Mouse (Mus musculus): ENCODE measurements around the gene Cadps.

Cadps gene

DNA sequence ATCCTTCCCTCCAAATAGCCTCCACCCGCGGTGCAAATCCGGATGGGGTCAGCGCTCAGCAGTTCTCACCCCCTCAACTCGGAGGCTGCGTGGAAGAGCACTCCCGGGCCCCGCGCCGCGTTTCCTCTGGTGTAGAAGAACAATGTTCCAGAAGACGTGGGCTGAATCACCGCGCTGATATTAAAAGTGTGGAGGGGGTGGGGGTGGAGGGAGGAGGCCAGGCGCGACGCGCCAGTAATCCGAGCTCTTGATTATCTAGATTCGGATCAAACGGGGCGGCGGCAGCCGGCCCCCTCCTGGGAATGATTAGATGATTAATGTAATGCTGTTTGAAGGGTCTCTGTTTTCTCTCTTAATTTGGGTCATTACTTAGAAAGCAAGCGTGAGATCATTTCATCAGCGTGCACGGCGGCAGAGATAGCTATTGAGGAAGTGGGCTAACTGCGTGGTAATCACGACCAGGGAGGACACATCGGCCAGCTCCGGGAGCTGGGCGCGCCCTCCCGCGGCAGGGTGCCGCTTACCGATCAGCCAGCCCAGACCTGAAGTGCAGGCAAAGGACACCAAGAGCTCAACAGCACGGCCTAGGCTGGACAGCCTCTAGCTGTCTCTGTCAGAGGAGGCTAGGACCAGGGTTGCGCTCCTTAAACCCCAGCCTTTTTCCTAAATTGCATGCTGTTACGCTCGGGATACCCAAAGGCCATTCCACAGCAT is 481.6 kb downstream of the Cadps start:
- DNase-seq (ENCODE audit: low spot score), result no peak

- no peak for DNase-seq (ENCODE audit: low spot score)
Observed at GRCm38 (mm10) chr14:12340238-12341074, 482.4 kb downstream of the Cadps start.

- no peak for DNase-seq (ENCODE audit: low spot score)
Observed at GRCm38 (mm10) chr14:12338811-12339565, 483.9 kb downstream of the Cadps start.

GRCm38 (mm10) chr14:12337998-12338809 is 484.7 kb downstream of the Cadps start:
- DNase-seq (ENCODE audit: low spot score), result no peak

- DNase-seq (ENCODE audit: low spot score), result no peak
Observed at GRCm38 (mm10) chr14:12337421-12337997, 485.4 kb downstream of the Cadps start.

DNA sequence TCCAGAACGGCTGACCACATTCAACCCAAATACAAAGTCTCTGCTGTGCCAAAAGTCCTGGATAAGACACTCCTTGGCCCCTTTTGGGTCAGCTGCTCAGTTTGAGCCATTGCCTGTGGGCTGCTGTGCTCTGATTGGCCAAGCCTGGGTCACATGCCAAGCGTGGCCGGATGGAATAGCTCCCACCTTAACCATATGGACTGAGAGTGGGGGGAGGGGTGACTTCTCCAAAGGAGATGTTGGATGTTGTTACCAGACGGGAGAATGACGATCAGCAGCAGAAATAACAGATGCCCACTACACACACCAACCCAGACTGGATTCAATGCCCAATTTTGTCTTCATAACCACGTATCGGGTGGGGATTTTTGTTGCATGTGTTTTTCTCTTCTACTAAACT is 488.0 kb downstream of the Cadps start:
- no peak for DNase-seq (ENCODE audit: low spot score)

- no peak for DNase-seq (ENCODE audit: low spot score)
Observed at GRCm38 (mm10) chr14:12333622-12334021, 489.3 kb downstream of the Cadps start.
